Mouse (Mus musculus) B cell, adult 2 months (primary cell): ENCODE results near the gene Nwd2.

Source experiments
- DNase-seq, 2 experiments: peaks; one replicate each; pipeline ENCODE4 v3.0.0; 2022

Gene Nwd2

DNA sequence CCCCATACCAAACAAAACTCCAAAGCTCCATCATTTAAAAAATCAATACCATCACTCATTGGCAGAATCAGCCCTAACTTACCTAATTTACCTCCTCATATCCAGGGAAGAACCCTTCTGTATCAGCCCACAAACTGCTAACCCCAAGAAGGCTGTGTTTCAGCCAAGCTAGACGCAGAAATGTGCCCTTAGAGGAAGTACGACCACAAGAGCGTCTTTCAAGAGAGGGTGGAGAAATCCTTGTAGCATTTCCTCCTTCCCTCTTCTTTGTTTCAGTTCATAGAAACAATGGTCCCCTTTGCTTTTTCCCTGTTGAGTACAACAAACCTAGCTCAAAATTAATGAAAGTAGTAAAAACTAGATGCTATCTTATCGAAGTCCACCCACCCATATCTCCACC lies 182.2 kb downstream of the Nwd2 start:
- DNase-seq, result peak; percentile 26 to 28

DNA sequence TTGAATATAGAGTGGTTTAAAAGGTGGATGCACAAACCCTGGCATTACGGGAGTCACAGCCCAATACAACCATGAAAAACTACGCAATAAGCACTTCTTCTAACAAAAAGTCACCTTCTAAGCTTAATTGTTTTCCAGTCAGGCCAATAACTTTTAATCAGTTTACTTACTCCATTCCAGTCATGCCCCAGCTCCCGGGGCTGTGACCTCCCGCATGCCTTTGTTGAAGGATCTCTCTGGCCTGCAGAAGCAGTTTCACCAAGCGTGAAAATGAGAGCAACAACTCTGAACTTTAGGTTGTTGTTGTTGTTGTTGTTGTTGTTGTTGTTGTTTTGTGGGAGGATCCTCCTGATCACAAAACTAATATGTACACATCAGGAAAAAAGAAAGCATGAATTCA lies 185.1 kb downstream of the Nwd2 start:
- DNase-seq, result no peak

DNA sequence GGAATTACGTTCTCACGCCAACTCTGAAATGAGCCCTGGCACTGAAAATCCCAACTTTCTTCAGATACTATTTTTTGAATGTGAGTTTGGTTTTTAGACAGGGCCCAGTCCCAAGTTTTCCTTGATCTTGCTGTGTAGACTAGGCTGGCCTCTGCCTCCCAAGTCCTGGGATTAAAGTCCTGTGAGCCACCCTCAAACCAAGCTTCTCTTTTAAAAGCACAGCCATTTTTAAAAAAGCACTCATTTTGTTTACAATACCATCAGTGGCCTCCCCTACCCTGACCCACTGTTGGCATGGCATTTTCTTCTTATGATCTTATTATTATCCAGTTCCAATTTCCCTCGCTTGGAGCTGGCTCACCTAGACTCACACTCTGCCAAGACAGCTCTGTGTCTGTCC lies 185.5 kb downstream of the Nwd2 start:
- DNase-seq, result no peak

GRCm38 (mm10) chr5:63837115-63837514 lies 188.2 kb downstream of the Nwd2 start:
- peak in 1 of 2 experiments; percentile 35 for DNase-seq

DNA sequence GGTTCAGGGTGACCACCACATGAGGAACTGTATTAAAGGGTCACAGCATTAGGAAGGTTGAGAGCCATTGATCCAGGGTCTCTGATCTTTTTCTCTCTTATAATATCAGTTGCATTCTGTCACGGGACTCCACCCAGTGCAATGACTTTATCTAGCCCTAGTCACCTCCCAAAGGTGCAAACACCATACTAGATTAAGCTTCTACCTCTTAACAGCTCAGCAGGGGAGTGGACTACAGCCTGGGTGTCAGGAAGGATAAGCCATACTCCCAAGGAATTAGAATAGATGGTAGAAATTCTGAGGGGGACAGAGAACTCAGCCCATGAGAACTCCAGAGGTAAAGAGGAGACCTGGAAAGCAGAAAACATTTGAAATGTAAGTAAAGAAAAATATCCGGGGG lies 188.9 kb downstream of the Nwd2 start:
- no peak for DNase-seq

- DNase-seq, result no peak
Observed at GRCm38 (mm10) chr5:63839801-63840416, 191.0 kb downstream of the Nwd2 start.

- no peak for DNase-seq
Observed at GRCm38 (mm10) chr5:63847080-63847479, 198.2 kb downstream of the Nwd2 start.

GRCm38 (mm10) chr5:63847541-63848226 lies 198.8 kb downstream of the Nwd2 start:
- no peak for DNase-seq

DNA sequence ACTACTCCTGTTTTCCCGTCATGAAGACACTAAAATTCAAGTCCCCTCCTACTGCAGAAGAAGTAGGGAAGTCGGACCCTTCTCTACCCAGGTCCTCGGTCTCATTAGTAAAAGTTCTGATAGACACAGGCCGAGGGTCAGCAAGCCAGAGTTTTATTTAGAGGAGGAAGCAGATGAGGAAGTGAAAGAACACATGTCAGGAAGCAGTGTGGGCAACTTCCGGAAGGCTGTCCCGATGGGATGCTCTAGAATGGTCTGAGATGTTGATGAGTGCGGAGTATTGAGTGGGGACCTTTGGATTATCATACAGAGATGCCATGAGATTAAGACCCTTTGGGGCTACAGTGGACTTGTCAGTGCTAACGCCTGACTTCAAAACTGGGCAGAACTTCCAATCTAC lies 210.0 kb downstream of the Nwd2 start:
- DNase-seq, result peak; percentile 33 to 37
